Mouse (Mus musculus) liver, adult 2 months (tissue): ENCODE measurements at regions not wholly inside any gene's neighbourhood (a gene's known extent, or its start where the extent isn't known, plus 50 kb on each side); places are given as distances from the start of the nearest gene placed in this dataset.

ENCODE experiments used
- CTCF ChIP-seq: fragments of 200-500 bp; IDR thresholded peaks from 2 replicates; pipeline ENCODE4 v1.5.1; 2011; ENCODE audit warnings: low read depth, low read length, control low read depth
- POLR2A ChIP-seq: fragments of 200-500 bp; IDR thresholded peaks from 2 replicates; pipeline ENCODE4 v1.6.1; 2011; ENCODE audit warnings: low read length, control low read depth; ENCODE audit not compliant: insufficient read depth; ENCODE audit errors: extremely low read depth

DNA sequence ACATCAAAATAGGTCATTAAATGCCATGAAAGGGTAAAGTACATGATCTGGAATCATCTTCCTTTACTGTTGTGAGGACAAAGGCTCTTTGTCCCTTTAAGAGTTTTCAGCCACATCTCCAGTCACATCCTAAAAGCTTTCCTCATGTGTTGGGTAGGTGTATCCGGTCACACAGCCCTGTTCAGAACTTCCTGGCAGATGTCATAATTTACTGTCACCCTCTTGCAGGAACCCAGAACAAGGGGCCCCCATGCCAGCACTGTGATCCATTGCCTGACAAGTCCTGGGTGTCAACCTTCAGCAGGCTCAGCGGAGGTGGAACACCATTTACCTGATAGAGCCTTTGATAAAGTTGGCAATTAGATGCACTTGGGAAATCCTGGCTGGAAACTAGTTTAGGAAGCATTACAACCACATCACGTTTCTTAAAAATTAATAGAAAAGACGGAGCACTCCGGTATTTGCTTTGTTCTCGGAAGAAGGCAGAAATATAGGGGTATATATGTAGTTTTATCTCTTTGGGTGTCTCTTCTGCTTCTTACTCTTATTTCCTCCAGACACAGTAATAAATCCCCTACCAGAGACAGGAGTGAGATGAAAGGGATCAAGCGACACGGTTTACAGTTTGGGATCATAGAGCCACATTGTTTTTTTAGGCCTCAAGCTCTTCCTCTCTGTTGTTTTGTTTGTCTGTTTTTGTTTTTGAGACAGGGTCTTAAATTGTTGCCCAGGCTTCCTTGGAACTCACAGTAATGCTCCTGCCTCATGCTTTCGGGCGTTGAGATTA lies 527.0 kb upstream of the Jag1 start:
- TF ChIP-seq POLR2A (no peak), CTCF (no peak)
